Mouse (Mus musculus): Measurements from ENCODE around the gene Bcor.

The Bcor gene

DNA sequence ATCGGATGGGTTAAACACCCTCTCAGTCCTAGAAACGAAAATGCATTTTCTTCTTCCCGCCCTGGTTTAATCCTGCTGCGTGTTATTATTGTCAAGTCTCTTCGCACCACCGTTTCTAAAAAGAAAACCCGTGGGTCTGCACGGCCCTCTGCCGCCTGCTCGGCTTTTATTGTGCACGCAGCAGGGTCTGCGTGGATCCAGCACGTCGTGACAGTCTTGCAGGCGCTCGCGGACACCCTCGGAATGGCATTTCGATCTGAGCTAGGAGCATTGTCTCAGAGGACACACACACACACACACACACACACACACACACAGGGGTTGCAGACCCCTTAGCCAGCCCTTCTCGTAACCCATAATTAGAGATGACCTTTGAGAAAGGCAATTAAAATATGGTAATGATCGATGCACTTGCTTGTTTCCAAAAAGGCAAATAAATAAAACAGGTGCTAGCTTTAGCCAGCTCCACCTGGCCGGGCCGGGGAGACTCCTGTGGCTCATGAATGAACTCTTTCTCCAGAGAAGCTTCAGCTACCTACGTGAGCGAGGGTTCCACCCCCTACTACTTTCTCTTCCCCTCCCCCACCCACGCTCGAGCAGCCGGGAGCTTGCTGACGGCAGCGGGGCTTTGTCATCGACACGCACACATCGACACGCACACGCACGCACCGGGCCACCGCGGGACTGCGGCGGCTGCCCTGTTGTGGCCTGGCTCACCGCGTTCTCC is 8.7 kb downstream of the Bcor start:
- no peak for DNase-seq (ENCODE audit: low spot score)

GRCm38 (mm10) chrX:12150425-12150824 is 9.7 kb downstream of the Bcor start:
- DNase-seq (ENCODE audit: low spot score), result no peak

DNA sequence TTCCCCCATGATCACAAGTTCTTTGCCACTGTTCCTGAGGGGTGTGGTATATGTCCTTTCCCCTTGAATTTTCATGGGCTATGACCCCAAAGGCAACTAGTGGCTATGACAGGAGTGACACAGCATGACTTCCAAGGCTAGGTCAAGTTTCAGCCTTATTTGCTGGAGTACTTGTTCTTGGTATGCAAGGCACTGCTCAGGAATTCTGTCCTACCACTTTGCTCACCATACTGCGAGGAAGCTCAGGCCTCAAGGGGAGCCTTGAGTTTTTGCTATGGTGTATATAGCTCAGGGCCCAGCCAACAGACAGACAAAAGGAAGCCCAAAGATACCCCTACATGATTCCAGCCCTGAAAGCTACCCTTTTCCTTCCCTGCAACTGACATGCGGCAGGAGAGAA is 13.9 kb downstream of the Bcor start:
- DNase-seq (ENCODE audit: low spot score), result no peak

GRCm38 (mm10) chrX:12142832-12143231 is 17.3 kb downstream of the Bcor start:
- no peak for DNase-seq (ENCODE audit: low spot score)

DNA sequence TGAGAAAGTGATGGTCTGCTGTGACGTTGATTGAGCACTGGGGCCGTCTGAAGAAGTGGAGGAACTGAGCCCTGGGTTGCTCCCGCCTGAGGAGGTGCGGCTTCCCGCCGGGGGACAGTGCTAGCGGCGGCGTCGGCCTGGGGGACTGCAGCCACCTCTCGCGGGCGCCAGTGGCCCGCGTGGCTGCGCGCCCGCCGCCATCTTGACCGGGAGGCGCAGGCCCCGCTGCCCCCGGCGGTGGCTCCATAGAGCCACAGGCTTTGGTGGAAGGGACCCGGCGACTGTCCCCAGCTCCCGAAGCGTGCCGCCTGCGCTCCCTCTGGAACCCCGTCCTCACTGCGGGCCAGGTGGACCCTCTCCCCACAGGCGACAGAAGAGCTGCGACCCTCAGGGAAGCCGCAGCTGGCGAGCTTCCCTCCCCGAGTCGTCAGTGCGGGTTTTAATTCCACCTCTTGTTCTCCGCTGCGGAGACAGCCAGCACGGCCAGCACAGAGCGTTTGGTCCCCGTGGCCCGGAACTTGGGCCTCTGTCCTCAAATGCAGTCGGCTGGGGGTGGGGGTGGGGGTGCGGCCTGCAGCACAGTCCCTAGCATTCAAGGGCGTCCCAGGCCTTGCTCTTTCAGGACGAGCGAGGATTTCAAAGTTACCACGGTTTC is 19.9 kb downstream of the Bcor start:
- no peak for DNase-seq (ENCODE audit: low spot score)

DNA sequence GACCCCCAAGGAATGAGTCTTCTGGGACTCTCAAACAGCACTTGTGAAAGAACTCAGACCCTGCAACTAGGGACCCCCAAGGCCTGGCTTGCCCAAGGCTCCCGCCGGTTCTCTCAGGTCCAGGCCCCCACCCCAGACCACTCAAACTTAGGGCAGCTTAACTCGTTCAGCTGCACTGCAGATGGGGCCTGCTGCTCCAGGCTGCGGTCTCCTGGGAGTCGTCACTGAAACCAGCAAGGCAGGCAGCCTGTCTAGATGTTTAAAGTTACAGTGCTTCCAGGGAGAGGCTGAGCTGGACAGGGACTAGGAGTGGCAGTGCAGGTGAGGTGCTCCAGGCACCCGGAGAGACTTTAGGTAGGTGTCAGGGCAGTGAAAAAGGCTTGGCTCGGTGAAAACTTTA is 21.9 kb downstream of the Bcor start:
- no peak for DNase-seq (ENCODE audit: low spot score)

GRCm38 (mm10) chrX:12137121-12137521 is 23.0 kb downstream of the Bcor start:
- DNase-seq (ENCODE audit: low spot score), result no peak

DNA sequence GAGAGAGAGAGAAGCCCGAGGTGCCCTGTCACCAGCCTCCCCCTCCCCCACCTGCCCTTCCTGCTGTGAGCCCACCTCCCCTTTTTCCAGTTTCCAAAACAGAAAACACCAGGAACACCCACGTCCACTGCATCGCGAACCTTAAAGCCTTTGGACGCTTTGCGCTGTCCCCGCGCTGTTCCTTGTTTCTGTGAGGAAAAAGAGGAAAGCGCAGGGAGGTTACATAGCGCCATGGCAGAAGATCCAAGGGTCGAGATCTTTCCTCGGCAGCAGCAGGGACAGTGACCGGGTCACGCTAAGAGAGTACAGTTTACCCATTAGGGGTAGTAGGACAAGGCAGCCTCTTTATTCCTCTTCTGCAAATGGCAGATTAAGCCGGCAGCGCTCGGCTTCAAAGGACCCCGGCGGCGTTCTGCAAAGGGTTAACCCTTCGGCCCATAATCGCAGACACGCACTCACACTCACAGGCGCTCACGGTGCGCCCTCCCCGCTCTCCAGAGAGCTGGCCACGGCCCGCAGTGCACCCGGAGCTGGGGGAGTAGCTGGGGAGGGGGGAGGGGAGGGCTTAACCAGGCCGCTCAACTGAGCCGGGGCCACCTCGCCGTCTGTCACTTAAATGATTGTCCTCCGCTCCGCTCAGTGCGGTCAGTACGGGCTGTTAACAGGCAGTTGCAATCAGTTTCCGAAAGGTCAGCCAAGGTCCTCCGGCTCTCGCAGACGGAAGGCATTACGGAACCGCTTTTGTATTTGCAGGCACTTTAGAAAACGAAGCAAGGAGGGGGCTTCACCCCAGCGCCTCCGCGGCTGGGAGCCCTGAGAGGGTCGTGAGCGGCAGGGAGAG is 23.7 kb downstream of the Bcor start:
- DNase-seq (ENCODE audit: low spot score), result no peak

DNA sequence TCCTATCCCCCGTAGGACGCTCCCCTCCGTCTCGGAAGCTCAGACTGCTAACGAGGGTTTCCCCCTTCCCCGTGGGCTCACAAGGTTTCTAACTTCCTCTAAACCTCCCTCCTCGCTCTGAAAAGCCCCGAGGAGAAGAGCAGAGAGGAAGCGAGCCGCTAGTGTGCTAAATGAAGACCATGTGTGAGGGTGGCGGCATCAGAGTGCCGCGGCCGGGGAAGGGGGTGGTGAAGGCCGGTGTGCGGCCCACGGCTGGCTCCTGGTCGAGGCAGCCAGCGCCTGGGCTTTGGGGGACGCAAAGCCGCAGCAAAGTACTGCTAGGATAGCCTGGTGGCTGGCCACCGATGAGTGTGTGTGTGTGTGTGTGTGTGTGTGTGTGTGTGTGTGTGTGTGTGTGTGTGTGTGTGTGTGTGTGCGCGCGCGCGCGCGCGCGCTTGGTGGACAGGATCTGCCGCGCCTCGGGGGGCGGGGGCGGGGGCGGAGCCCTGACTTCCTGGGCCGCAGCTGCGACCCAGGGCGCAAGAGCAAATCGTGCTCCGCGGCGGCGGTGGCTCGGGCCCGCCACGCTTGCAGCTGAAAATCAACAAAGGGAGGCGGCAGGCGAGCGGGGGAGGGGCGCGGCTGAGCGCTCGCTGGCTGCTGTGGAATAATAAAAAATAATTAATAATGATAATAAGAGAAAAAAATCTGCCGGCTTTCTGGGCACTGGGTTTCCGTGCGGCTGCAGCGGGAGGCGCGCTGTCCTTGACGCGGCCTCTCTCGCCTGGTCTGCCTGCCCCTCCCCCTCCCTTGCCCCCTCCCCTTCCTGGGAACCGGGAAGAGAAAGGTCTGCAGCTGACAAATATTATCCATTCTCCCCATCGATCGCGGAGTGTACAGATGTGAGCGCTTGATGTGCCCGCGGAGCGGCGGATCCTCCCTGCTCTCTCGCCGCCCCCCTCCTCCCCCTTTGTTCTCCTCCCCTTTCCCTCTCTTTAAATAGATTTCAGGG is 24.7 kb downstream of the Bcor start:
- DNase-seq (ENCODE audit: low spot score), result no peak

GRCm38 (mm10) chrX:12134541-12134940 is 25.6 kb downstream of the Bcor start:
- no peak for DNase-seq (ENCODE audit: low spot score)

DNA sequence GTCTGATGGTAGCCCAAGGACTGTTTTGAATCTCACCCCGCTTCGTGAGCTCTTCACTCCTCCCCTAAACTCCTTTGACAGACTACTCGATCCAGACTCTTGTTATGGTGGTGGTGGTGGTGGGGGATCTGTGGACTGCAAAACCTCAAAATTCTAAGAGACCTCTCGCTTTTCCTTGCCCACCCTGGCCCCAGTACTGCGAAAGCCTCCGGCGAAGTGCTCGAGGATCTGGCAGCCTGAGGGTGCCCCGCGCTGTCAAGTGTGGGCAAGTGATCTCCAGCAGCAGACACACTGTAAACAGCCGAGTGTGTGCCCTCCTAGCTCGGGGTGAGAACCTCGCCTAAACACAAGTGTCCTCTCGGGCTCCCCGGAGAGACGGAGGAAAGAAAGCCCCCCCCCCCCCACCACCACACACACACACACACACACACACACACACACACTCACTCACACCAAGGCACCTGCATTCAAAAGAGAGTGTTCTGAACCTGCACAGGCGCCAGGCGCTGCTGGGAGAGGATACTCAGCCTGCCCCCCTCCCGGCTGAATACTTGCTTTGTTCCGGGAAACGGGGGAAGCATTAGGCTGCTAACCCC is 26.2 kb downstream of the Bcor start:
- no peak for DNase-seq (ENCODE audit: low spot score)

GRCm38 (mm10) chrX:12133178-12133835 is 26.8 kb downstream of the Bcor start:
- DNase-seq (ENCODE audit: low spot score), result no peak

- no peak for DNase-seq (ENCODE audit: low spot score)
These were observed 27.5 kb downstream of the Bcor start for GRCm38 (mm10) chrX:12132541-12133177.

DNA sequence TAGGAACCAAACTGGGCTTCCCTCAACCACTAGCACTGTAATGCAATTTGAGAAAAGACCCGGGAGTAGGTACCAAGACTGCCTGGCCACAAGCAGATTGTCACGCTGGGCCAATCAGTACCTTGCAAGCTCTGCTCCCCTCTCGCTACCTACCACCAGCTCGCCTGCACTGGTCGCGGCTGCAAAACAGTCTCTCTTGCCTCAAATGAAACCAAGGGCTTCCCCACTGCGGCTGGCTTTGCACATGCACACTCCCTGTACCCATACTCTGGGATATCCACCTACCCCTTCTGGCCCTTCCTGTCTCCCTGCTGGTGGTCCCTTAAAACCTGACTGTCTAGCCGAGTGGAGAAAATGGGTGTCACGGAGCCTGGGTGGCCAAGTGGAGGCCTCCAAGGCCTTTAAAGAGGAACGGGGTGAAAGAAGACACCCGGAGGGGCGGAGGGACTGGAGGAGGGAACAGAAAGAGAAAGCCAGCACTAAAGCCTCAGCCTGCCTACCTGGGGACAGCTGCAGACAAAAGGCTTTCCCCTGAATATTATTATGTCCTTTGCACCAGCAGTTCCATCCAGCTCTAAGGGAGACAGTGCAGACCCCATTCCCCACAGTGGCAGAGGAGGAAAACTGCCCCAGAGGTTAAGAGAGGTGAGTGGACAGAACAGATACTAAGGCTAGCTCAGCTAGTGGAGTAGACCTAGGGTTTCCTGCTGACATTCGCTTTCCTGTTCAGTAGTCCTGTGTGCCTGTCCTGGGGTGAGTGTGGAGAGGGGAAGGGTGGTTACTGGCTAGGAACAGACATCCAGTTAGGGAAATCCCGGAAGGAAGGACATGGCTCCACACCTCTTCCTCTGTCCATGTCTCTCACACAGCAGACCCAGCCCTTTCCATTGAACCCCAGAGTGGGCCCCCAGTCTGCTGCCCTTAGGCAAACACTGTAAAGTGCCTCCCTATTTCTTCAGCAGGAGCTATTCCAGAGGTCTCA is 30.0 kb downstream of the Bcor start:
- DNase-seq (ENCODE audit: low spot score), result no peak

GRCm38 (mm10) chrX:12129230-12129629 is 30.9 kb downstream of the Bcor start:
- DNase-seq (ENCODE audit: low spot score), result no peak

DNA sequence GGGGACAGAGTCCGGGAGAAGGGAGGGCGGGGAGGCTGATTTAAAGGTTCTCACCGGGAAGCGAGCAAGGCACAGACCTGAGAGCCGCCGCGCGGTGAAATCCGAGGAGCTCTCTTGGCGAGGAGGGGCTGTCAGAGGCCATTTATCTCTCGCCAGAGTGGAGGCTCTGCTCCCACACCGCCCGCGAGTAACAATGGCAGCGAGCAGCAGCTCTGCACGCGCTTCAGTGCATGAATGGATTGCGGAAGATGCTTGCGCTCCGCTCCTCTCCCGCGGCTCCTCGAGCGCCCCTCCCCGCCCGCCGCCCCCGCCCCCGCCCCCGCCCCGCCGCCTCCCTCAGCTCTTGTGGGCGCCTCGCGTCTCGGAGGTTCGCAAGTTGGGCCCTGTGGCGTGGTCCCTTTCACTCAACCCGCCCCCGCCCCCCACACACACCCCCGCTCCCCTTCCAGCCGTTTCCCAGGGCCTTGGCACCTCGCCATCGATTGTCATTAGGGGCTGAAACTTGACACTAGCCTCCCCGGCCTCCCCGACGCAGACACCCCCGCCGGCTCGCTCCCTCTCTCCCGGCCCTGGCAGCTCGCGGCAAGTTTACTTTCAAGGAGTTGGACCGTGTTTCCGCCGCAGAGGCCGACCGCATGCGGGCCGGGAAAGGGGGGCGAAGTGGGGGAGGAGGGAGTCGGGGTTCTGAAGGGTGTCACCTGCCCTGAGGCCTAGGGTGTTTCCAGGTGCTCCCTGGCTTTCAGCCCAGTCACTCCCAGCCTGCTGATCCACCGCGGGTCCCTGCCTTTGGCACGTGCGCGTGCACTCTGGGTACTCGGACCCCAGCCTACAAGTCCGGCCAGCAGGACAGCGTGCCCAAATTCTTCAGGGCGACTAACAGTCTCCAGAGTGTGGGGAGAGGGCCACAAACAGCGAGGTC is 31.7 kb downstream of the Bcor start:
- no peak for DNase-seq (ENCODE audit: low spot score)

GRCm38 (mm10) chrX:12127799-12128164 is 32.4 kb downstream of the Bcor start:
- DNase-seq (ENCODE audit: low spot score), result no peak

- DNase-seq (ENCODE audit: low spot score), result no peak
These were observed 33.0 kb downstream of the Bcor start for GRCm38 (mm10) chrX:12127106-12127670.

Measured in ovary, postnatal 10 days (tissue).